Mouse (Mus musculus): ENCODE data around the gene Pank4. TPM values are rescaled to one million over a fixed set of nuclear protein-coding genes. Genes with fewer than 3 reads are reported as not detected.

The Pank4 gene
- polyA plus RNA-seq, 1 experiment from 2014 or later: 42.5 TPM

- WGBS: 0% methylated on average over 10 of the region's 10 CpGs
- no peaks in the 10 kb centered on the region for H3K36me3 ChIP-seq
- H3K27me3 ChIP-seq: peaks cover 15% of the 10 kb centered on the region
- 0 out of 2 replicates have a peak overlapping the region, but pooled peaks have one; percentile 55 for H3K27ac ChIP-seq
- H3K9ac ChIP-seq: no peak overlapping the region
- peak; percentile 51 for ATAC-seq (ENCODE audit: low FRiP score)
- peak overlapping the region; percentile 46 for H3K4me2 ChIP-seq (replicated peaks)
- H3K9me3 ChIP-seq (replicated peaks): no peaks in the 10 kb centered on the region
- H3K4me3 ChIP-seq: peak overlapping the region; percentile 22
- H3K4me1 ChIP-seq: peaks cover 70% of the 10 kb centered on the region
These were observed 55.5 kb downstream of the Pank4 start for GRCm38 (mm10) chr4:155019336-155019847.

DNA sequence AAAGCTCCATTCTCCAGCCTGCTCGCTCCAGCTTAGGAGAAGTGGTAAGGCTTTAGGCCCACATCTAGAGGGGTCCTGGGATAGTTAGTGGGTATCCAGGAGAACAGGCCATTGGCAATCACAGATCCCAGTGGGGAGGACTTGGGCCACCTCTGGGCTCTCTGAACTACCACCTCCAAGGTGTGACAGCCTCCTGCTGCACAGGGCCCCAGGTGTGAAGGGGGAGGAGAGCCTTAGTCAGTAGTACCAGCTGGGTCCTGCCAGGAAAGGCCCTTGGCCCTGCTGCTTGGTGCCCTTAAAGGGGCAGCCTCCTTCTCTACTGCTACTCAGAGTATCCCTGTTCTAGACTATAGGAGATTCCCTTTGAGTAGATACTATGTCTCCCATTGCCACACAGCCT is 56.2 kb downstream of the Pank4 start:
- H3K4me3 ChIP-seq: no peak overlapping the region
- WGBS: 76% methylated on average over 1 of the region's 1 CpGs
- H3K36me3 ChIP-seq: no peaks in the 10 kb centered on the region
- no peak overlapping the region for H3K4me2 ChIP-seq (replicated peaks)
- no peak overlapping the region for H3K27ac ChIP-seq
- no peaks in the 10 kb centered on the region for H3K9me3 ChIP-seq (replicated peaks)
- no peak overlapping the region for H3K9ac ChIP-seq
- H3K27me3 ChIP-seq: peaks cover 15% of the 10 kb centered on the region
- H3K4me1 ChIP-seq: peaks cover 74% of the 10 kb centered on the region
- ATAC-seq (ENCODE audit: low FRiP score): no peak

DNA sequence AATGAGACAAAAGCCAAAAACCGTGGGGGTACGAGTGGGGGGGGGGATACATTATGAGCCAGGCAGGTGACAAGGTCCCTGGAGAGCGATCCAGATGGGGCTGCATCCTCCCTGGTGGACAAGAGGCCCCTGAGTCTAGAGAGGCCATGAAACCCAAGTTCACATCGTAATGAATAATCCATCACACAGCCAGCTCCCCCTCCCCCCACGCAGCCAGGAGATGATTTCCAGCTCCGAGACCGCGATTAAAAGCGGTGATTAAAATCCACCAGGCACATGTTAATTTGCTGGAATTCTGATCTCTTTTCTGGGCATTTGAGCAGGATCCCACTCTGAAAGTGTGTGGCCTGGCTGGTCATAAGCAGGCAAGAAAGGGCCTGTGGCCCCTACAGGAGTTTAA is 56.9 kb downstream of the Pank4 start:
- 60% methylated on average over 9 of the region's 9 CpGs for WGBS
- Histone ChIP-seq H3K4me1 (peaks cover 70% of the 10 kb centered on the region), H3K4me2 (replicated peaks) (no peak overlapping the region), H3K27ac (no peak overlapping the region), H3K9ac (no peak overlapping the region), H3K4me3 (no peak overlapping the region), H3K9me3 (replicated peaks) (no peaks in the 10 kb centered on the region), H3K27me3 (peaks cover 15% of the 10 kb centered on the region), H3K36me3 (no peaks in the 10 kb centered on the region)
- no peak for ATAC-seq (ENCODE audit: low FRiP score)

DNA sequence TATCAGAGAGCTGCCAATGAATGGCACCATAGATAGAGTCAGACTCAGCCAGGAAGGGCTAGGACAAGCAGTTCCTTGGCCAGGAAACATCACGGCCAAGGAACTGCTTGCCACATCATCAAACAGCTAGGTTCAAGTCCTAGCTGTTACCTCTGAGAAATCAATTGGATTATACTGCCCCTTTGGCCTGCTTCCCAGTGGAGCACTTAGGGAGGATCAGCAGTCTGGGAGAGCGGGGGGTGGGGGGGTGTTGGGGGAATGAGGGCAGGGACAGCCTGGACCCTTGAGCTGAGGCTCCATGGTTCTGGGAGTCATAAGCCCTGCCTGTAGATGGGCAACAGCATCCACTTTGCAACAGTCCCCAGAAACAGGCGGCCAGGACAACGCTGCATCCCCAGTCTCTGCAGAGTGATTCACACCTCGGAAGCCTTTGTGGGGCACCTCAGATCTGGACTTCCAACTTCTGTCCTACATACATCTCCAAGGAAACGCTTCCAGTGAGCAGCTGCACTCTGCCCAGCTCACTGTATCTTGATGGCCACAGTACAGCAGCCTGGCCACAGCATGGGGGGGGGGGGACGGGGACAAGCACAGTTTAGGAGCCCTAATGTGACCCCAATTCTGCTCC is 58.4 kb downstream of the Pank4 start:
- Histone ChIP-seq H3K9me3 (replicated peaks) (no peaks in the 10 kb centered on the region), H3K27ac (no peak overlapping the region), H3K4me3 (no peak overlapping the region), H3K4me1 (peaks cover 56% of the 10 kb centered on the region), H3K4me2 (replicated peaks) (no peak overlapping the region), H3K9ac (no peak overlapping the region), H3K36me3 (no peaks in the 10 kb centered on the region), H3K27me3 (peaks cover 15% of the 10 kb centered on the region)
- no peak for ATAC-seq (ENCODE audit: low FRiP score)
- 79% methylated on average over 7 of the region's 7 CpGs for WGBS

DNA sequence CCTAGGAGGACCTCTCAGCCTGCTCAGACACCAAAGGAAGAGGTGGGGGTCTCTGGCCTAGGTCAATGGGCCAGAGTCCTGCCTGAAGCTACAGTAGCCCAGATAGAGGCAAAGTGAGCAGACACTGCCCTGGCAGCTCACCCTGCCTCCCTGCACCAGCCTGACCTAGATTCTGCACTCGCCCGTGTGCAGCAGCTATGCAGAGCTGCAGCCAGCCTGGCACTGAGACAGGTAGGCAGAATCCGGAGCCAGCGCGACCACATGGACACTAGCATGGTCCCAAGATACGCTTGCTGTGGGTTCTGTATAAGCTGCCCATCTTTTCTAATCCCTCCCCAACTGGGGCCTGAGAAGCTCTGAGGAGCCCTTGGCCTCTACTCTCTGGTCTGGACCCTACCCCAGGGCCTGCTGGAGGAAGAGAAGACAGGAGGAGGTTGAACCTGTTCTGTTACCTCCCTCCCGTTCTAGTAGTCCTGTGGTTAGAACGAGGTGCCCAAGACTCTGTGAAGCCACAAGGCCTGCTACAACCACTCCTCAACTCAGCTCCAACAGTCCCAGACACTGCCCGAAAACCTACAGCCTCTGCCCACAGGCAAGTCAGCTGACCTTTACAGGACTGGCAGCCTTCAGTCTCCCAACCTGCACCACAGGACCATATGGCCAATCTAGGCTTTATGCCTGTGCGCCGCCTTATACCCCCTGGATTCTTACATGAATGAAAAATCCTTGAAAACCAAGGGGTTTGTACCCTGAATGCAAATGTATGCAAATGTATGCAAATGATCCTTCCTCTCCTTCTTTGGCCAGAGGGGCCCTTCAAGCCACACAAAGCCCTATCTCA is 60.5 kb downstream of the Pank4 start:
- Histone ChIP-seq H3K4me1 (peaks cover 36% of the 10 kb centered on the region), H3K9ac (no peak overlapping the region), H3K9me3 (replicated peaks) (no peaks in the 10 kb centered on the region), H3K36me3 (no peaks in the 10 kb centered on the region), H3K4me2 (replicated peaks) (no peak overlapping the region), H3K4me3 (no peak overlapping the region), H3K27me3 (no peaks in the 10 kb centered on the region; the same call in 1 of the 2 replicates), H3K27ac (peak overlapping the region; percentile 62; the same call in 1 of the 2 replicates)
- ATAC-seq (ENCODE audit: low FRiP score): no peak
- 82% methylated on average over 11 of the region's 11 CpGs for WGBS

Other genes with a start within 250 kb of the Pank4 start
- gene Ttc34, start 126.7 kb upstream of the Pank4 start, polyA plus RNA-seq (2016; fragmentation: Nextera tagmentation; extraction: Ambion mirVana): 0.27 and 0.72 TPM in 2 replicates
- 0.40 and 0.41 TPM in 2 replicates for gene Mmel1, start 94.5 kb upstream of the Pank4 start, polyA plus RNA-seq (2016; fragmentation: Nextera tagmentation; extraction: Ambion mirVana)
- gene Fam213b, start 65.0 kb upstream of the Pank4 start, polyA plus RNA-seq (2016; fragmentation: Nextera tagmentation; extraction: Ambion mirVana): 38.0 and 40.2 TPM in 2 replicates
- 0.79 and 0.97 TPM in 2 replicates for gene Tnfrsf14, start 35.6 kb upstream of the Pank4 start, polyA plus RNA-seq (2016; fragmentation: Nextera tagmentation; extraction: Ambion mirVana)
- gene Hes5, start 3.2 kb upstream of the Pank4 start, polyA plus RNA-seq (2016; fragmentation: Nextera tagmentation; extraction: Ambion mirVana): 293 and 329 TPM in 2 replicates
- 5.0 and 5.5 TPM in 2 replicates for gene Plch2, start 92.7 kb downstream of the Pank4 start, polyA plus RNA-seq (2016; fragmentation: Nextera tagmentation; extraction: Ambion mirVana)
- gene Pex10, start 102.9 kb downstream of the Pank4 start, polyA plus RNA-seq (2016; fragmentation: Nextera tagmentation; extraction: Ambion mirVana): 18.0 and 18.4 TPM in 2 replicates
- 130 and 137 TPM in 2 replicates for gene Rer1, start 122.3 kb downstream of the Pank4 start, polyA plus RNA-seq (2016; fragmentation: Nextera tagmentation; extraction: Ambion mirVana)
- gene Morn1, start 122.5 kb downstream of the Pank4 start, polyA plus RNA-seq (2016; fragmentation: Nextera tagmentation; extraction: Ambion mirVana): 7.7 and 8.0 TPM in 2 replicates